Mouse (Mus musculus) ZHBTc4 (cell line): ENCODE results near the gene Msx3.
A peak's percentile ranks its signal among the peaks of the same experiment; 100 is the strongest.

ENCODE experiments used
- DNase-seq: peaks from one replicate; pipeline ENCODE4 v3.0.0-alpha.2; 2011; ENCODE audit warnings: low read depth, low spot score

Gene Msx3

DNA sequence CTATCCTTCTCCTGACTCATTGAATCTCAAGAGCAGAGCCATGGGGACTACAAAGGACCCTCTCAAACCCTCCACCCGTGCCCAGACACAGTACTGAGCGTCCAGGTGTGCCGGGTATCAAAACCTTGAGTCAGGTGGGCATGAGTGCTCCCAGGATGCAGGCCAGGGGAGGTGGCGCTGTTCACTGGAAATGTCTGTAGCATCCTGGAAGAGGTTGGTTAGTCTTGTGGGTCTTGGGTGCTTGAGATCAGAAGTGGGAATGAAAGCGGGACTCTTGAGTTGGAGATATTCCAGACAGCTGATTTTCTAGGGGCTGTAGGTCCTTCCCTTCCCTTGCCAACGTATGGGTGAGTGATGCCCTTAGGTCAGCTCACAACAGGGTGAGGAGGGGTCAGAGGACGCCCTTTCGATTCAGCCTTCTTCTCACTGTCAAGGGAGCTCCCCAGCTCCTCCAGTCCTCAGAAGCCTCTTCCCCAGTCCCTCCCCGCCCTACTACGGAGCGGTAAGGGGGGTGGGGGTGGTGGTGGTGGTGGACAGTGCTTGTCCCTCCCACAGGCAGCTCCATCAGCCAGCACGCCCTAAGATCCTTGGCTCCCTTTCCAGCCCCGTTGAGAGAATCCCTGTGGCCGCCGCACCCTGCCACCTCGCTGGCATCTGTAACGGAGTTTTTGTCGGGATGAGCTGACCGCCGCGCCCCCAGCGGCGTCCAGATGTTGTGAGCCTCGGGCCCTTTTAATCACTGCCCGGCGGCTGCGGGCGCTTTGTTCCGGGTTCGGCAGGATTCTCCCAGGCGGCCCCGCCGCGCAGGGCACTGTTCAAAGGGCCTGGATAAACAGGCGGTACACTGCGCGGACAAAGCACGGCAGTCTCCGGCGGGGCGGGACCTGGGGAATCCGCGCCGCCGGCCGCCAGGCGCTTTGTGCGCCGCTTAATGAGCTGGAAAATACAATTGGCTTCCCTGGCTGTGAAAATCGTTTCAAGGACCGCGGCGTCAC lies 8.8 kb upstream of the Msx3 start:
- DNase-seq: peak; percentile 94

DNA sequence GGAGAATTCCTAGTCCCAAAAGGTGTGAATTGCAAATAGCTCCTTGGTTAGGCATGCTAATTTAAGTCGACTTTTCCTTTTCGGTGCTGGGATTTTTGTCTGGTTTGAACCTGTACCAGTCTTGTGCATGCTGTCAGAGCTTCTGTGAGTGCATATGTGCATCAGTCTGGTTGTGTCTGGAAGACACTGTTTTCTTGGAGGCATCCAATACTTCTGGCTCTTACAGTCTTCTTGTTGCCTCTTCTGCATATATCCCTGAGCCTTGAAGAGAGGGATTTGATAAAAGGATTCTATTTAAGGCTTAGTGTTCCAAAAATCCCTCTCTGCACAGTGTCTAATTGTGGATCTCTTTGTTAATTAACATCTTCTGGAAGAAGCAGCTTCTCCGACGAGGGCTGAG lies 5.2 kb upstream of the Msx3 start:
- no peak for DNase-seq

DNA sequence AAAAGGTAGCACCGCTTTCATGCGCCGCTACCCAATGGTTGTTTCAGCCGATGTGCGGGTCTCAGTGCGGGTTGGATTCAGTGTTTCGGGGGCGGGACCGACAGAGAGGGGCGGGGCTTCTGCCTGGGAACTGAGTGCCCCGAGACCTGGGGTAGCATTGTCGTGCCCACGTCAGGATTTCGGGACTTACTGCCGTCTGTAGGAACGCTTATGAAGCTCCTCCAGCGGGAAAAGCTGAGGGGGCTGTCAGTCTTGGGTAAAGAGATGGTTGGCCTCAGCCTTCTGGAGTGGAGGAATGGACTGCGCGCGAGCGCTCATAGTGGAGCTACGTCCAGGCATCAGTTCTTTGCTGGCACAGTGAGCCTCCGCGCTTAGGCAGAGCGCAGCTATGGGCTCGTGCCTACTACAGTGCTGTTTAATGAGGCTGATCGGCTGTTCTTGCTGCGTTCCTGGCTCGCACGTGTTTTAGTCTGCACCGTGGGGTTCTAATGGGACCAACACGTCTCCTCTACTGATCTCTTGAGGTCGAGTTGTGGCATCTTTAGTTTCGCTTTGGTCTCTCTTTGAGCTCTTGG lies 313 bp upstream of the Msx3 start:
- DNase-seq: peak; percentile 75

DNA sequence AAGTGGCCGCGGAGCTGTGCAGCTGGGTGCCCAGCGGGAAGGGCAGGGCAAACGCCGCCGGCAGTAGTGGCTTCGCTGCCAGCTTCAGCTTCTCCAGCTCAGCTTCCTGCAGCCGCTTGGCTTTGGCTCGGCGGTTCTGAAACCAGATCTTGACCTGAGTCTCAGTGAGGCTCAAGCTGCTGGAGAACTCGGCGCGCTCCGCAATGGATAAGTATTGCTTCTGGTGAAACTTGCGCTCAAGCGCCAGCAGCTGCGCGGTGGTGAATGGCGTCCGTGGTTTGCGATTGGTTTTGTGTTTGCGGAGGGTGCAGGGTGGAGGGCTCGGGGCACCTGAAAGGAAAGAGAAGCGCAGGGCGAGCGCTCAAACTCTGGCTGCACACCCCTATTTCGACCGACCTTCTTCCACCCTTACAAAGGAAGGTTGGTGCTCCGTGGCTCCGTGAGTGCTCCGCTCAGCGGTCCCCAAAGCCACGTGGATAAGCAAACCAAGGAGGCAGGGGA lies 1.0 kb downstream of the Msx3 start:
- peak; percentile 72 for DNase-seq

DNA sequence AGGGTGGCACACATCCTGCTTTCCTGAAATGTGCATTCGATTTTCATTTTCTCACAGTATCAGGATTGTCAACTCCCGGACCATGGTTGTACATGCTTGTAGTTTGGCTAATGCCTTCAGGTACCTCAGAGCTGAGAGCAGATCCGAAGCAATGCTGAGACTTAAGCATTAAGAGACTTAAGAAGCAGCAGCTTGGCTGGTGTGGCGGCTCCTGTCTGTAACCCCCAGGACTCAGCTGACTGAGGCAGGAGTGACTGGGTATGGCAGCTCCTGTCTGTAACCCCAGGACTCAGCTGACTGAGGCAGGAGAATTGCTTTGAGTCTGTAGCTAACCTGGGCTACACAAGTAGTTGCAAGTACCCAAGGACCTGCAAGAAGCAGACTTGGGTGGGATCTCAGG lies 3.3 kb downstream of the Msx3 start:
- DNase-seq: no peak

DNA sequence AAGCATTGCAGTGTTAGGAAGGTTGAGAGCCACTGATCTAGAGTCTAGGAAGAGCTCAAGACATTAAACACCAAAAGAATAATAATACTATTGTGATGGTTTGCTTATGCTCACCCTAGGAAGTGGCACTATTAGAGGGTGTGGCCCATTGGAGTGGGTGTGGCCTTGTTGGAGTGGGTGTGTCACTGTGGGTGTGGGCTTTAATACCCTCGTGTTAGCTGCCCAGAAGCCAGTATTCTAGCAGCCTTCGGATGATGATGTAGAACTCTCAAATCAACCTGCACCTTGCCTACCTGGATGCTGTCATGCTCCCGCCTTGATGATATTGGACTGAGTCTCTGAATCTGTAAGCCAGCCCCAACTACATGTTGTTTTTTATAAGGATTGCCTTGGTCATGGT lies 6.2 kb downstream of the Msx3 start:
- no peak for DNase-seq

DNA sequence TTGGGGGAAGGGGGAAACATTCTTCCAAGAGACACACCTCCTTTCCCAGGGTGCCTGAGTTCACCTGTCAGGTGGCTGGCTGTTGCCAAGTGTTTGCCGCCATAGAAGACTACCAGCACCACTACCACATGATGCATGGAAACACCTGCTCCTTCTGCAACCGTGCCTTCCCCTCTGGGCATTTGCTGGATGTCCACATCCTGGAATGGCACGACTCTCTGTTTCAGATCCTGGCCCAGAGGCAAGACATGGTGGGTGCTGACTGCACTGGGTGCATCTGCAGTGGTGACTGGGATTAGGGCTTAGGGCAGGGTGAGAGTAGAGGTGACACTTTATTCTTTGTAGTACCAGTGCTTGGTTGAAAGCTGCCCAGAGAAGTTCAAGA lies 11.7 kb downstream of the Msx3 start:
- no peak for DNase-seq

DNA sequence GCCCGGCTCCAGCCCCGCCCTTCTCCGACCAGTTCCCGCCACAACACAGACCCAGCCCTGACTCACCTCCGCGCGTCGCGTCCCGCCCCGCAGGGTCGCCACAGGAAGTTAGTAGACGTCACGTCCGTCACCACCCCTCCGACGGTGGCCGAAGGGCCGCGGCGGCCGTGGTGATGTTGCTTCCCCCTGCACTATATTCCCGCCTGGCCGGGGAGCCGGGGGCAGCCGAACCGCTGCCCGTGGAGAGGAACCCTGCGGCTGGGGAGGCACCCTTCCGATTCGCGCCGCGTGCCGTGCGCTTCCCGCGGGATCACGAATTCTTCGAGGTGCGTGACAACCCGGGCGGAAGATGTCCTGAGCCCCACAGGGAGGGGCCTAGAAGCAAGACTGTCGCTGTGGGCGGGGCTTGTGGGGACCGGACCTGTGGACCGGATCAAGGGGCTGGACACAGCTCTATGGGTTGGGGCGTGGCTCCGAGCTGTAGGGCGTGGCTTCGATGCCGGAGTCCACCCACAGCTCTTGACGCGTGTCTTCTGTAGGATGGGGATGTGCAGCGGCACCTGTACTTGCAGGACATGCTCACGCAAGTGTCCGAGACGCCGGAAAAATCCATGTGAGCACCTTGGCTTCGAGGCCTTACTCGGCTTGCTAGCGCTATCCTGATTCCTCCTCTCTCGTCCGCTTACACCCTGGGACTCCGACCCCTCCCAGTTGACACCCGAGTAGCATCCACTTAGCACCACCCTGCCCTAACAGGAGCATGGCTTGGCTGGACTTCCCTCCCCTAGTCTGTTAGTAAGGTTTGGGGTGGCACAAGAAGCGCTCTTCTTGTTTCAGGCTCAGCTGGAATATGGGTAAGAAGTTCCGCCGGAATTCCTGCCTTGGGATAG lies 12.4 kb downstream of the Msx3 start, which contains the start of the genes Zfp511 and Tubgcp2:
Zfp511 (plus strand) TSS at position 111 of the 890 bp plus-strand sequence.
Tubgcp2 (minus strand) TSS at position 389 of the 890 bp plus-strand sequence.
- DNase-seq: peak; percentile 99

DNA sequence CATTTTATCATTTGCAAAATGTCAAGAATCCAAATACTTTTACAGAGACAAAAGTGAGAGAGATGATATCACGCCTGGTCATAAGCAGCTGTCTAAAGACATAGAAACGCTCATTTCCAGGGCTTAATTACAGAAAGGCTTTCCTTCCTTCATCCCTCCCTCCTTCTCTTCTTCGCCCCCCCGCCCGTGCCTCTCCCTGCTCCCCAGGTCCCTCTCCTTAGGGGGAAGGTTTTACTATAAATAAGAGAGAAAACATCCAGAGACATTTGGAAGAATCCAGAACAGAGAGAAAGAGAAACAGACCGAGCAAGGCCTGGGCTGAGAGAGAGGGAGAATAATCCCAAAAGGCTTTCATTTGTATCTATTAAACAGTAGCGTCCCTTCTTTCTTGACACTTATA lies 13.4 kb downstream of the Msx3 start:
- DNase-seq: no peak

DNA sequence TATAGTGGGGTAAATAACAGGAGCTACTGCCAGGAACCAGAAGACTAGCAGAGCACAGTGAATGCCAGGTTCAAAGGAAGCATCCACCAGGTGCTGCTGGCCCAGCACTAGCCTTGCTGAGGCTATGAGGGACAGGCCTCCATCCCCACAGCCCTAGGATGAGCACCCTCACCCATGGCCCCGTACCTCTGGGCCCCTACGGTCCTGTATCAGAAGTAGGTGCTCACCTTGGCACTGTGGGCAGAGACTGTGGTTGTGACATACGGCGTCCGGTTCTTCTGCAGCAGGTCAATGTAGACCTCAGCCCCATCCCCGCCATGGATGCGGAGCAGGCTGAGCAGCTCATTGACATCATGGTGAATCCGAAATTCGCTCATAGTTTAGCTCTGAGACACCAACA lies 15.5 kb downstream of the Msx3 start:
- no peak for DNase-seq

DNA sequence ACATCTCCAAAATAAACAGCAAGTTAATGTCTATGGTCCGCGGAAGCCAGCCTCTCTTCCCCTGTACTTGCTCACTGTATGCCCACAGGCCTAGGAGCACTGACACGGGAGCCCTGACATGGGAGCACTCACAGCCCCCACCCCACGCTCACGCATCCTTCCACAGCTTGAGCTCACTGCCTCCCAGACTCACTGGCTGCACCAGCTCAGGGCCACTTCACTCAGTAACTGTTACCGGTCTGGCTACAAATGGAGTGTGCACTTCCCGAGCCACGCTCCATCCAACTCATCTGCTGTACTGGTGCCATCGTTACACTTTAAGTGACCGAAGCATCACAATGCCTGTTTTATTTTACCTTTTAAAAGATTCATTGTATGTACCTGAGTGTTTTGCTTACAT lies 16.5 kb downstream of the Msx3 start:
- no peak for DNase-seq

DNA sequence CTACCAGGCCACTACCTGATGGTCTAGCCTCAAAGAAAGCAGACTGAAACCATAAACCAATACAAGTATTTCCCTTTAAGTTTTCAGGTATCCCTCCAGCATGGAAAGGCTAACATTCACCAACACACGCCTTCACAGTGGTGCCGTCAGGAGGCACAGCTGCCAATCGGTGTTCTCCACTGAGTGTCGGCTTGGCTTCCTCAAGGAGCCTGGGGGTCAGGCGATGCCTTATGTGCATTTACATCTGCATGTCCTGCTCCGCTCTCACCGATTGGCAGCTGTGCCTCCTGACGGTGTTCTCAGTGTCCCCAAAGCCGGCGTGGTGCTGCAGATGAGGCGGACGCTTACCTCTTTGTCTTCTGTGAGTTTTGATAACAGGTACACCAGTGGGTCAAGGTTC lies 17.1 kb downstream of the Msx3 start:
- no peak for DNase-seq

DNA sequence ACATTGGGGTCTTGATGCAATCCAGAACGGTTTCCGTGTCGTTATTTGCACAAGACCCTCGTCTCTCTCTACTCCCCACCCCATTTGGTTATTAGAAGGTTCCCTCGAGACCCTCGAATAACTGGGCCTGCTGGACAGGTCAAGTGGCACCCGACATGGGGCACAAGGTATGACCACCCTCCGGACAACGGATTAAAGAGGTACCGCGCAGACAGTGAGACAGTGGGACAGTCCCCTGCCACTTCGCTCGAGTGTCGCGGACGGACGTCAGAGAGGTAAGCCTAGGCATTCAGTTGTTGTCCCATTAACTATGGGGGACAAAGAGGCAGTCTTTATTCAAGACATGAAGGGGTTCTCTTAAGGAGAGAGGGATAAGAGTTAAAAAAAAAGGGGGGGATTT lies 37.6 kb downstream of the Msx3 start:
- no peak for DNase-seq

DNA sequence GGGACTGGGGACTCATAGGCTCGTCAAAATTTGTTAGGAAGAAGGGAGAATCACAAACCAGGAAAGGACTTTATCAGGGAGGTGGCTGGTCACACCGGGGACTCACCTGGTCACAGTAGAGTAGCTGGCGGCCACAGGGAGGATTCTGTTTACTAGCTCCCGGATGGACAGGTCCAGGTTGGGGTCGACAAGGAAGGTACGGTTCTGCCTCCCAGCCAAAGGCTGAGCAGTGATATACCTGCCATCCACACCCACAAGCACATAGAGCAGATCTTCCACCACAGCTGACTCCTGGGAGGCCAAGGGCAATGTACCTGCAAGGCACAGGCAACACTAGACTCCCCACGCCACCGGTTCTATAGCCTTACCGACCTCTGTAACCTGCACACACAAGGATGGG lies 41.1 kb downstream of the Msx3 start:
- DNase-seq: no peak

DNA sequence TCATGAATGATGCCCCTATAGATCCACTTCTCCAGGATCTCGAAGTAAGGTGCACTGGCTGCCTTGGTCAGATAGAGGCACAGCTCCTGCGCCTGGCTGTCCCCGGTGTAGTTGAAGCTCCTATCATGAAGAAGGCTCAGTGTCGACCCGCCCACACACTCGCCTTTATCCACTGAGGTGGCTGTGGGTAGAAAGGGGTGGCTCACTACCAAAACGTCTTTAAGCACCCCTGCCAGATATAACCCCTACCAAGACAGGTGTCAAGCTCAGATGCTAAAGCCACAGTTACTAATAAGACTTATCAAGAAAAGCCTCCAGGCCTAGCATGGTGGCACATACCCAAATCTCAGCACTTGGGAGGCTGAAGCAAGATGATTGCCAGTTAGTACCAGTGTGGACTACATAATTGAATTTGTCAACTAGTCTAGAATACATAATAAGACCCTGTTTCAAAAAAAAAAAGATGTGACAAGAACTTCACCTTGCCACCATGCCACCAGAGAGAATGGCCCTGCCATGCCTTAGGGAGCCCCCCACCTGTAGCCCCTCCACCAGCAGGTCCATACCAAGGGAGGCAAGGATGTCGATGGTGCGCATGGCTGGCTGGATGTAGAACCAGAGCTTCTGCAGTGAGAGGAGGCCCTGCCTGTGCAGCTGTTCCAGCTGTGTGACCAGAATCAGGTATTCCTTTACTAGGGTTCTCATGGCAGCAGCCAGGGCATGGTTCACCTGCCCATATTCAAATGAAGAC lies 41.9 kb downstream of the Msx3 start:
- DNase-seq: no peak

DNA sequence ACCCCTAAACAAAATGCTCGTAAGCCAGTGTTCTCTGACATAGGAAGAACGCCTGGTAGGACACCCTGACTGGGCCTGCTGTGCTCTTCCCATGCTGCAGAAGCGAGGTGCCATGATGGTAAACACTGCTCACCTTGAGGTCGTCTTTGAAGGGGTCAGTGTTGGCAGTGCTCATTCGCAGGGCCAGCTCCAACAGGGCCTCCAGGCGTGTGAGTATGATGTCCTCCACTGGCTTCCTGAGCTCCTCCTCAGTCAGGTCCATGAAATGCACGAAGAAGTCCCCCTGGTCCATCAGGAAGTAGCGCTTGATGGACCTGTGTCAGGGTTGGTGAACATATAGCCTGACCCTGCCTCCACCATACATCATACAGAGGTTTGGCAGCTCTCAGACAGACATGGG lies 44.2 kb downstream of the Msx3 start:
- no peak for DNase-seq

DNA sequence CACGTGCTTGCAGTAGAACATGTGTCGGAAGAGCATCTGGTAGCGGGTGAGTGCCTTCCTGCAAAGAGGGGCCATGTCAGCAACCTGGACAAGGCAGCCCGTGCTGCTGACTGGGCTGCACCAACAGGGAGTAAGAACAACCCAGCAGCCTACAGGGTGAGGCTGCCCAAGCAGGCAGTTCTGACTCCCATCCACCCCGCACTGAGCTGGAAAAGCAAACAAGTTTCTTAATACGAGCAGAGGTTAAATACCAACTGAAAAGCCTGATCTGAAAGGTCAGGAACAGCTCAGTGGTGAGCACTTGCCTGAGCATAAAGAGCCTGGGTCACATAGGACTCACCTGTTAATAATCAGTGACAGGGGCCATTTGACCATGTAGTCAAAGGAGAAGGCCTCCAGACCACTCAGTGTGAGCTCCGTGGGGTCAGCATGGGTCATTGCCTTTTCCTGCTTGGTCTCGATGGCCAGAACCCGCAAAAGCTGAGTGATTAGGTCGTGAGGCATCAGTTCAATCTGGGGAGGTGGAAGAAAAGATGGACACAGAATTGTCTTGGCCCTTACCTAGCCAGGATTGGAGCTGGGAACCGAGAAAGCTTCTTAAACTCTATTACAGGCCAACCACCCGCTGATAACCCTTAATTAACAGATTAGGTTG lies 47.7 kb downstream of the Msx3 start:
- no peak for DNase-seq

DNA sequence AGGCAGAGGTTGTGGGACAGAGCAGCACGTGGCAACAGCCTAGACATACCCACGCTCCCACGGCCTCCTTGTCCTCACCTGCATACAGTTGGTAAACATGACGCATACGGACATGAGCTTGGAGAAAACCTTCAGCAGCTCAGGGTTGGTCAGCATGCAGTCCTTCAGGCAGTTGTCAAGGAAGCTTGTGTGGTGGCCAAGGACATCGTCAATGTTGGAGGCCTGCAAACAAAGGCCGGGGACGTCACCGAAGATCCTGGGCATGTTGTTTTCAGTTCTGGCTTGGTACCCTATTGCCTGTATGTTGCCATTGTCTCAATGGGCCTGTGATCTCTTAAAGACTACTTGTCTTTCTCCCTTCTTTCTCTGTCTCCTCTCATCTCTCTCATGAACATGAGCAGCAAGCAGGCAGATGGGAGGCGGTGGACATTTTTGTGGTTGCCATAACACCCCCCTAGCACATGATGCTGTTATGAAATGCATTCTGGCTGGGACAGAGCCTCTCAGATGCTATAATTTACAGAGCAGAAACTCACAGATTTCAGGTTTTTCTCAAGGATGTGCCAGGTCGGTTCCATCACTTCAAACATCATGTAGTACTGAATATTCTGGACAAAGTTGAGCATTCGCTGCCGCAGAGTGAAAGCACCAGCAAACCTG lies 50.1 kb downstream of the Msx3 start:
- DNase-seq: no peak
